Mouse (Mus musculus) embryonic fibroblast, embryonic 13.5 days (primary cell): Measurements from ENCODE around the gene Ndufs2.

Source experiments
- CTCF ChIP-seq: IDR thresholded peaks from 2 replicates; pipeline ENCODE4 v1.5.1; 2011; ENCODE audit warnings: mild to moderate bottlenecking, control low read depth, low read length, moderate library complexity, borderline replicate concordance; ENCODE audit not compliant: insufficient read depth
- POLR2A ChIP-seq: IDR thresholded peaks from 2 replicates; pipeline ENCODE4 v1.6.1; 2011; ENCODE audit warnings: low read depth, mild to moderate bottlenecking, control low read depth, low read length, moderate library complexity

DNA sequence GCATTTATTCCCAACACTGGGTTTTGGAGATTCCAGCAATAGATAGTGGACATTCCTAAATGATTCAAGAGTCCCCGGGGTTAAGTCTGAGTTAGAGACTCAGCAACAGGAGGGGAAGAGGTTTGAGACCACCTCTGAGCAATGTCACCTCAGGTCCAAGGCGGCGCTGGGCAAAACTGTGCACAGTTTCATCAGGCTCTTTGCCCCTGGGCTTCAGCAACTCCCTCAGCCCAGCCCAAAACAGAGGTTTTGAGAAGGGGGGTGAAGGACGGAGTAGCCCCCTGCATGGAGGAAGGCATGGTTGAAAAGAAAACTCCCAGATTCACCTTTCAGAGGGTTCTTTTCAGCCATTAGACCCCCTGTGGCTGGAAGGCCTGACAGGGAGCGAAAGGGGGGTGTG is 28.5 kb upstream of the Ndufs2 start:
- no peak for TF ChIP-seq CTCF
- TF ChIP-seq POLR2A, result no peak
